Mouse (Mus musculus): Measurements from ENCODE around the gene Ptges2. TPM values are rescaled to one million over a fixed set of nuclear protein-coding genes. Genes with fewer than 3 reads are reported as not detected.

Gene Ptges2
- 10 to 100 TPM in 1 of 26 experiments, 1 to 10 TPM in 23, under 1 TPM in 2; 0.92 to 12.7 (median 4.5) TPM for total RNA-seq (2018; cell fraction: chromatin; rRNA removed)
- 10 to 100 TPM in 16 of 26 experiments, 1 to 10 TPM in 10; 5.4 to 14.4 (median 10.7) TPM for total RNA-seq (2018; cell fraction: cytosol; rRNA removed)
- total RNA-seq (2018; cell fraction: nucleus; rRNA removed), result 10 to 100 TPM in 3 of 26 experiments, 1 to 10 TPM in 23; 1.9 to 11.9 (median 5.4) TPM
- 7.9 to 14.2 TPM (median 9.4 TPM) in 3 replicates for polyA plus RNA-seq (2018)

GRCm38 (mm10) chr2:32395484-32395945, at the start of gene Ptges2:
TSS of gene Ptges2 (plus strand) at chr2:32395896.
- H3K79me2 ChIP-seq (ENCODE audit: inconsistent target), result peaks cover 8% of the 10 kb centered on the region; the same call in 1 of the 2 replicates
- H3K4me3 ChIP-seq (ENCODE audit: inconsistent target), result peak within 1 kb of the TSS; percentile 83
- WGBS (ENCODE audit: missing documents), result 2% methylated on average over 31 of the region's 31 CpGs

GRCm38 (mm10) chr2:32347019-32347418, 48.7 kb upstream of the Ptges2 start:
- Histone ChIP-seq H3K36me3 (ENCODE audit: inconsistent target) (no peaks in the 10 kb centered on the region), H3K79me2 (ENCODE audit: inconsistent target) (no peaks in the 10 kb centered on the region), H3K4me3 (ENCODE audit: inconsistent target) (no peak overlapping the region), H3K27ac (no peak overlapping the region)
- 83% methylated on average over 6 of the region's 6 CpGs for WGBS (ENCODE audit: missing documents)

More at GRCm38 (mm10) chr2:32395484-32395945, at the start of gene Ptges2:
- H3K36me3 ChIP-seq (ENCODE audit: inconsistent target), result peaks cover 3% of the 10 kb centered on the region; the same call in 1 of the 2 replicates
- H3K27ac ChIP-seq, result peak within 1 kb of the TSS; percentile 92

- Histone ChIP-seq H3K4me3 (ENCODE audit: inconsistent target) (no peak overlapping the region), H3K27ac (no peak overlapping the region), H3K79me2 (ENCODE audit: inconsistent target) (no peaks in the 10 kb centered on the region), H3K36me3 (ENCODE audit: inconsistent target) (no peaks in the 10 kb centered on the region)
- 96% methylated on average over 7 of the region's 11 CpGs for WGBS (ENCODE audit: missing documents)
Observed at GRCm38 (mm10) chr2:32348311-32348710, 47.4 kb upstream of the Ptges2 start.

- no peaks in the 10 kb centered on the region for H3K36me3 ChIP-seq (ENCODE audit: inconsistent target)
- H3K27ac ChIP-seq, result no peak overlapping the region
- 75% methylated on average over 8 of the region's 8 CpGs for WGBS (ENCODE audit: missing documents)
- no peak overlapping the region for H3K4me3 ChIP-seq (ENCODE audit: inconsistent target)
- no peaks in the 10 kb centered on the region for H3K79me2 ChIP-seq (ENCODE audit: inconsistent target)
Observed at GRCm38 (mm10) chr2:32349625-32350255, 46.0 kb upstream of the Ptges2 start.

GRCm38 (mm10) chr2:32350471-32351051, 45.1 kb upstream of the Ptges2 start:
- Histone ChIP-seq H3K79me2 (ENCODE audit: inconsistent target) (no peaks in the 10 kb centered on the region), H3K36me3 (ENCODE audit: inconsistent target) (no peaks in the 10 kb centered on the region), H3K27ac (no peak overlapping the region), H3K4me3 (ENCODE audit: inconsistent target) (no peak overlapping the region)
- WGBS (ENCODE audit: missing documents), result 55% methylated on average over 12 of the region's 13 CpGs

- Histone ChIP-seq H3K27ac (no peak overlapping the region), H3K79me2 (ENCODE audit: inconsistent target) (no peaks in the 10 kb centered on the region), H3K36me3 (ENCODE audit: inconsistent target) (no peaks in the 10 kb centered on the region), H3K4me3 (ENCODE audit: inconsistent target) (no peak overlapping the region)
- WGBS (ENCODE audit: missing documents), result 31% methylated on average over 8 of the region's 9 CpGs
Observed at GRCm38 (mm10) chr2:32351471-32351961, 44.2 kb upstream of the Ptges2 start.

- no peak within 1 kb of the TSS for H3K4me3 ChIP-seq (ENCODE audit: inconsistent target)
- no peaks in the 10 kb centered on the region for H3K36me3 ChIP-seq (ENCODE audit: inconsistent target)
- H3K27ac ChIP-seq, result no peak within 1 kb of the TSS
- 3% methylated on average over 25 of the region's 52 CpGs for WGBS (ENCODE audit: missing documents)
- no peaks in the 10 kb centered on the region for H3K79me2 ChIP-seq (ENCODE audit: inconsistent target)
Observed at GRCm38 (mm10) chr2:32352151-32353006, 43.3 kb upstream of the Ptges2 start, which contains the start of gene Ciz1. TSS of gene Ciz1 (plus strand) at chr2:32352327.

GRCm38 (mm10) chr2:32353007-32353542, 42.6 kb upstream of the Ptges2 start, which contains the start of gene Dnm1:
TSS of gene Dnm1 (minus strand) at chr2:32353338.
- no peak within 1 kb of the TSS for H3K4me3 ChIP-seq (ENCODE audit: inconsistent target)
- no peak within 1 kb of the TSS for H3K27ac ChIP-seq
- H3K36me3 ChIP-seq (ENCODE audit: inconsistent target), result no peaks in the 10 kb centered on the region
- WGBS (ENCODE audit: missing documents), result under 1% methylated on average over 63 of the region's 63 CpGs
- H3K79me2 ChIP-seq (ENCODE audit: inconsistent target), result no peaks in the 10 kb centered on the region

- Histone ChIP-seq H3K27ac (no peak overlapping the region), H3K36me3 (ENCODE audit: inconsistent target) (no peaks in the 10 kb centered on the region), H3K4me3 (ENCODE audit: inconsistent target) (no peak overlapping the region), H3K79me2 (ENCODE audit: inconsistent target) (no peaks in the 10 kb centered on the region)
- 80% methylated on average over 6 of the region's 6 CpGs for WGBS (ENCODE audit: missing documents)
Observed at GRCm38 (mm10) chr2:32353836-32354235, 41.9 kb upstream of the Ptges2 start.

GRCm38 (mm10) chr2:32354336-32354895, 41.3 kb upstream of the Ptges2 start:
- Histone ChIP-seq H3K36me3 (ENCODE audit: inconsistent target) (no peaks in the 10 kb centered on the region), H3K79me2 (ENCODE audit: inconsistent target) (no peaks in the 10 kb centered on the region), H3K27ac (no peak overlapping the region), H3K4me3 (ENCODE audit: inconsistent target) (no peak overlapping the region)
- 88% methylated on average over 3 of the region's 3 CpGs for WGBS (ENCODE audit: missing documents)

- no peaks in the 10 kb centered on the region for H3K79me2 ChIP-seq (ENCODE audit: inconsistent target)
- 91% methylated on average over 10 of the region's 10 CpGs for WGBS (ENCODE audit: missing documents)
- H3K27ac ChIP-seq, result no peak overlapping the region
- H3K36me3 ChIP-seq (ENCODE audit: inconsistent target), result no peaks in the 10 kb centered on the region
- H3K4me3 ChIP-seq (ENCODE audit: inconsistent target), result no peak overlapping the region
Observed at GRCm38 (mm10) chr2:32356216-32356615, 39.5 kb upstream of the Ptges2 start.

GRCm38 (mm10) chr2:32357710-32358109, 38.0 kb upstream of the Ptges2 start:
- H3K27ac ChIP-seq, result no peak overlapping the region
- no peak overlapping the region for H3K4me3 ChIP-seq (ENCODE audit: inconsistent target)
- 85% methylated on average over 3 of the region's 3 CpGs for WGBS (ENCODE audit: missing documents)
- no peaks in the 10 kb centered on the region for H3K79me2 ChIP-seq (ENCODE audit: inconsistent target)
- no peaks in the 10 kb centered on the region for H3K36me3 ChIP-seq (ENCODE audit: inconsistent target)

GRCm38 (mm10) chr2:32358381-32358780, 37.3 kb upstream of the Ptges2 start:
- no peaks in the 10 kb centered on the region for H3K36me3 ChIP-seq (ENCODE audit: inconsistent target)
- no peak overlapping the region for H3K27ac ChIP-seq
- H3K4me3 ChIP-seq (ENCODE audit: inconsistent target), result no peak overlapping the region
- H3K79me2 ChIP-seq (ENCODE audit: inconsistent target), result no peaks in the 10 kb centered on the region
- 82% methylated on average over 10 of the region's 10 CpGs for WGBS (ENCODE audit: missing documents)
